Mouse (Mus musculus) liver, postnatal 0 days (tissue): ENCODE data around the gene Tm4sf20.

Source experiments
- CTCF ChIP-seq: sonication (generic); IDR thresholded peaks from 2 replicates; pipeline ENCODE4 v1.5.1; 2016; ENCODE audit warnings: antibody characterized with exemption, low read depth
- EP300 ChIP-seq: IDR thresholded peaks from 2 replicates; pipeline ENCODE4 v1.6.1; 2016; ENCODE audit warnings: antibody characterized with exemption, low read depth, mild to moderate bottlenecking

- TF ChIP-seq CTCF = no peak
- no peak; the same call in 1 of the 2 replicates for TF ChIP-seq EP300
Observed at GRCm38 (mm10) chr1:82725026-82725874, 43.0 kb downstream of the Tm4sf20 start.
